Comparison of ENCODE assay signal across 26 mouse cellular contexts in genomic region chr15:59148531-59148930, GRCm38 (mm10).
"Had no signal": no experiment of that assay in that cellular context is flagged by ENCODE, and none has a peak within 500 bp of the region (broad histone marks: within the 10 kb centered on the region; RNA-seq: fewer than 3 reads in every experiment).

No protein-coding gene starts in this region.

- DNase-seq: gastrocnemius, postnatal 14 days; gastrocnemius, postnatal 36 days; heart, adult 2 months; heart, postnatal 4 days; kidney, adult 11 months; kidney, adult 2 months; kidney, adult 9 months; kidney, postnatal 14 days; kidney, postnatal 36 days; layer of hippocampus, adult 9-11 months; liver had no signal

- H3K27me3 ChIP-seq: heart, embryonic 13.5 days; heart, embryonic 15.5 days; hindbrain, embryonic 12.5 days; kidney, embryonic 15.5 days; limb, embryonic 12.5 days had no signal

- H3K4me3 ChIP-seq: heart, adult 2 months; heart, embryonic 13.5 days; heart, embryonic 15.5 days; hindbrain, embryonic 10.5 days; hindbrain, embryonic 12.5 days; kidney, embryonic 15.5 days; left cerebral cortex, adult 2 months; limb, embryonic 10.5 days; limb, embryonic 12.5 days had no signal

- H3K27ac ChIP-seq: heart, adult 2 months; heart, embryonic 13.5 days; heart, embryonic 15.5 days; hindbrain, embryonic 10.5 days; hindbrain, embryonic 12.5 days; hindbrain, embryonic 14.5 days; kidney, embryonic 15.5 days; kidney, postnatal 0 days; left cerebral cortex, adult 2 months; limb, embryonic 10.5 days; limb, embryonic 12.5 days had no signal

- ATAC-seq: hindbrain, embryonic 16.5 days; inflammation-experienced regulatory T-cells, adult 6 months; intestine, embryonic 16.5 days had no signal

- H3K4me2 ChIP-seq: heart, embryonic 11.5 days; heart, embryonic 13.5 days; heart, embryonic 15.5 days; hindbrain, embryonic 12.5 days; hindbrain, embryonic 14.5 days; kidney, embryonic 15.5 days; limb, embryonic 12.5 days; liver, embryonic 11.5 days had no signal

- H3K9ac ChIP-seq: heart, embryonic 13.5 days; heart, embryonic 15.5 days; hindbrain, embryonic 12.5 days; hindbrain, embryonic 14.5 days; kidney, embryonic 15.5 days; limb, embryonic 12.5 days had no signal

- H3K9me3 ChIP-seq: heart, embryonic 13.5 days; heart, embryonic 15.5 days; hindbrain, embryonic 10.5 days; hindbrain, embryonic 12.5 days; kidney, embryonic 15.5 days; limb, embryonic 10.5 days; limb, embryonic 12.5 days had no signal

- H3K36me3 ChIP-seq: heart, embryonic 13.5 days; heart, embryonic 15.5 days; hindbrain, embryonic 10.5 days; hindbrain, embryonic 12.5 days; kidney, embryonic 15.5 days; limb, embryonic 10.5 days; limb, embryonic 12.5 days had no signal
